Mouse (Mus musculus): ENCODE measurements around the gene Snx29. TPM values are rescaled to one million over a fixed set of nuclear protein-coding genes. Genes with fewer than 3 reads are reported as not detected.
"Not testable (repeated sequence)": the region's sequence is repeated elsewhere in the genome, so short reads cannot be mapped to it uniquely, and the experiment has no call there.

Gene Snx29
- polyA plus RNA-seq, 1 experiment from 2014 or later, result 11.4 TPM

- Histone ChIP-seq H3K27ac (ENCODE audit: low read length) (peak overlapping the region; percentile 47; the same call in 1 of the 2 replicates), H3K36me3 (ENCODE audit: control insufficient read depth, insufficient read depth, low read length) (no peaks in the 10 kb centered on the region; the same call in 1 of the 2 replicates), H3K9me3 (ENCODE audit: control insufficient read depth, low read length) (no peaks in the 10 kb centered on the region), H3K27me3 (ENCODE audit: control insufficient read depth, insufficient read depth, low read depth, low read length) (no peaks in the 10 kb centered on the region), H3K4me3 (ENCODE audit: low read length) (no peak overlapping the region), H3K9ac (ENCODE audit: low read length) (no peak overlapping the region), H3K4me1 (replicated peaks; ENCODE audit: control insufficient read depth, insufficient read depth, low read length) (peaks cover 13% of the 10 kb centered on the region), H3K4me2 (ENCODE audit: low read depth, low read length) (no peak overlapping the region)
- 0 out of 2 replicates have a peak, but pooled peaks have one; percentile 40 for ATAC-seq (ENCODE audit: low read depth)
- 79% methylated on average over 4 of the region's 4 CpGs for WGBS
Measured at GRCm38 (mm10) chr16:11408726-11409125, 86.0 kb downstream of the Snx29 start.

GRCm38 (mm10) chr16:11414631-11415030 is 91.9 kb downstream of the Snx29 start:
- ATAC-seq (ENCODE audit: low read depth), result no peak
- no peaks in the 10 kb centered on the region for H3K4me1 ChIP-seq (replicated peaks; ENCODE audit: control insufficient read depth, insufficient read depth, low read length)
- no peaks in the 10 kb centered on the region; the same call in 1 of the 2 replicates for H3K36me3 ChIP-seq (ENCODE audit: control insufficient read depth, insufficient read depth, low read length)
- H3K9me3 ChIP-seq (ENCODE audit: control insufficient read depth, low read length), result no peaks in the 10 kb centered on the region
- H3K9ac ChIP-seq (ENCODE audit: low read length), result no peak overlapping the region
- H3K27me3 ChIP-seq (ENCODE audit: control insufficient read depth, insufficient read depth, low read depth, low read length), result no peaks in the 10 kb centered on the region
- no peak overlapping the region for H3K4me3 ChIP-seq (ENCODE audit: low read length)
- WGBS, result 73% methylated on average over 2 of the region's 2 CpGs
- H3K27ac ChIP-seq (ENCODE audit: low read length), result no peak overlapping the region
- no peak overlapping the region for H3K4me2 ChIP-seq (ENCODE audit: low read depth, low read length)

- Histone ChIP-seq H3K9ac (ENCODE audit: low read length) (no peak overlapping the region), H3K36me3 (ENCODE audit: control insufficient read depth, insufficient read depth, low read length) (peaks cover 2% of the 10 kb centered on the region; the same call in 1 of the 2 replicates), H3K4me2 (ENCODE audit: low read depth, low read length) (no peak overlapping the region), H3K4me3 (ENCODE audit: low read length) (no peak overlapping the region), H3K27ac (ENCODE audit: low read length) (no peak overlapping the region), H3K4me1 (replicated peaks; ENCODE audit: control insufficient read depth, insufficient read depth, low read length) (no peaks in the 10 kb centered on the region), H3K9me3 (ENCODE audit: control insufficient read depth, low read length) (no peaks in the 10 kb centered on the region), H3K27me3 (ENCODE audit: control insufficient read depth, insufficient read depth, low read depth, low read length) (no peaks in the 10 kb centered on the region)
- 19% methylated on average over 7 of the region's 7 CpGs for WGBS
- peak; percentile 70 for ATAC-seq (ENCODE audit: low read depth)
Measured at GRCm38 (mm10) chr16:11418183-11418588, 95.5 kb downstream of the Snx29 start.

GRCm38 (mm10) chr16:11420311-11421080 is 97.8 kb downstream of the Snx29 start:
- no peaks in the 10 kb centered on the region for H3K4me1 ChIP-seq (replicated peaks; ENCODE audit: control insufficient read depth, insufficient read depth, low read length)
- H3K4me2 ChIP-seq (ENCODE audit: low read depth, low read length), result no peak overlapping the region
- no peaks in the 10 kb centered on the region for H3K9me3 ChIP-seq (ENCODE audit: control insufficient read depth, low read length)
- 70% methylated on average over 12 of the region's 12 CpGs for WGBS
- no peak overlapping the region for H3K4me3 ChIP-seq (ENCODE audit: low read length)
- no peak for ATAC-seq (ENCODE audit: low read depth)
- no peak overlapping the region for H3K9ac ChIP-seq (ENCODE audit: low read length)
- no peaks in the 10 kb centered on the region for H3K27me3 ChIP-seq (ENCODE audit: control insufficient read depth, insufficient read depth, low read depth, low read length)
- H3K36me3 ChIP-seq (ENCODE audit: control insufficient read depth, insufficient read depth, low read length), result peaks cover 2% of the 10 kb centered on the region; the same call in 1 of the 2 replicates
- H3K27ac ChIP-seq (ENCODE audit: low read length), result no peak overlapping the region

GRCm38 (mm10) chr16:11422165-11422564 is 99.5 kb downstream of the Snx29 start:
- no peaks in the 10 kb centered on the region for H3K9me3 ChIP-seq (ENCODE audit: control insufficient read depth, low read length)
- peaks cover 2% of the 10 kb centered on the region; the same call in 1 of the 2 replicates for H3K36me3 ChIP-seq (ENCODE audit: control insufficient read depth, insufficient read depth, low read length)
- H3K27ac ChIP-seq (ENCODE audit: low read length), result no peak overlapping the region
- no peaks in the 10 kb centered on the region for H3K27me3 ChIP-seq (ENCODE audit: control insufficient read depth, insufficient read depth, low read depth, low read length)
- H3K9ac ChIP-seq (ENCODE audit: low read length), result no peak overlapping the region
- WGBS, result 65% methylated on average over 1 of the region's 1 CpGs
- ATAC-seq (ENCODE audit: low read depth), result no peak
- no peak overlapping the region for H3K4me2 ChIP-seq (ENCODE audit: low read depth, low read length)
- no peak overlapping the region for H3K4me3 ChIP-seq (ENCODE audit: low read length)
- H3K4me1 ChIP-seq (replicated peaks; ENCODE audit: control insufficient read depth, insufficient read depth, low read length), result no peaks in the 10 kb centered on the region

GRCm38 (mm10) chr16:11422889-11423610 is 100.3 kb downstream of the Snx29 start:
- Histone ChIP-seq H3K4me3 (ENCODE audit: low read length) (no peak overlapping the region), H3K4me2 (ENCODE audit: low read depth, low read length) (no peak overlapping the region), H3K9me3 (ENCODE audit: control insufficient read depth, low read length) (no peaks in the 10 kb centered on the region), H3K27ac (ENCODE audit: low read length) (no peak overlapping the region), H3K9ac (ENCODE audit: low read length) (no peak overlapping the region), H3K27me3 (ENCODE audit: control insufficient read depth, insufficient read depth, low read depth, low read length) (no peaks in the 10 kb centered on the region), H3K4me1 (replicated peaks; ENCODE audit: control insufficient read depth, insufficient read depth, low read length) (no peaks in the 10 kb centered on the region), H3K36me3 (ENCODE audit: control insufficient read depth, insufficient read depth, low read length) (peaks cover 2% of the 10 kb centered on the region; the same call in 1 of the 2 replicates)
- 96% methylated on average over 2 of the region's 2 CpGs for WGBS
- no peak for ATAC-seq (ENCODE audit: low read depth)

- H3K27ac ChIP-seq (ENCODE audit: low read length); H3K4me2 ChIP-seq (ENCODE audit: low read depth, low read length); H3K4me3 ChIP-seq (ENCODE audit: low read length); H3K4me1 ChIP-seq (replicated peaks; ENCODE audit: control insufficient read depth, insufficient read depth, low read length); H3K9ac ChIP-seq (ENCODE audit: low read length); H3K27me3 ChIP-seq (ENCODE audit: control insufficient read depth, insufficient read depth, low read depth, low read length); H3K9me3 ChIP-seq (ENCODE audit: control insufficient read depth, low read length); H3K36me3 ChIP-seq (ENCODE audit: control insufficient read depth, insufficient read depth, low read length); ATAC-seq (ENCODE audit: low read depth): not testable (repeated sequence)
- 95% methylated on average over 2 of the region's 2 CpGs for WGBS
Measured at GRCm38 (mm10) chr16:11423611-11424297, 101.0 kb downstream of the Snx29 start.

GRCm38 (mm10) chr16:11424568-11425145 is 101.9 kb downstream of the Snx29 start:
- 86% methylated on average over 9 of the region's 9 CpGs for WGBS
- no peak overlapping the region for H3K9ac ChIP-seq (ENCODE audit: low read length)
- ATAC-seq (ENCODE audit: low read depth), result no peak; the same call in 1 of the 2 replicates
- H3K27ac ChIP-seq (ENCODE audit: low read length), result no peak overlapping the region
- H3K27me3 ChIP-seq (ENCODE audit: control insufficient read depth, insufficient read depth, low read depth, low read length), result no peaks in the 10 kb centered on the region
- no peak overlapping the region for H3K4me3 ChIP-seq (ENCODE audit: low read length)
- peaks cover 2% of the 10 kb centered on the region; the same call in 1 of the 2 replicates for H3K36me3 ChIP-seq (ENCODE audit: control insufficient read depth, insufficient read depth, low read length)
- H3K4me1 ChIP-seq (replicated peaks; ENCODE audit: control insufficient read depth, insufficient read depth, low read length), result no peaks in the 10 kb centered on the region
- no peaks in the 10 kb centered on the region for H3K9me3 ChIP-seq (ENCODE audit: control insufficient read depth, low read length)
- H3K4me2 ChIP-seq (ENCODE audit: low read depth, low read length), result no peak overlapping the region
